Comparison of ENCODE assay signal across 9 mouse cellular contexts in the genomic region with DNA sequence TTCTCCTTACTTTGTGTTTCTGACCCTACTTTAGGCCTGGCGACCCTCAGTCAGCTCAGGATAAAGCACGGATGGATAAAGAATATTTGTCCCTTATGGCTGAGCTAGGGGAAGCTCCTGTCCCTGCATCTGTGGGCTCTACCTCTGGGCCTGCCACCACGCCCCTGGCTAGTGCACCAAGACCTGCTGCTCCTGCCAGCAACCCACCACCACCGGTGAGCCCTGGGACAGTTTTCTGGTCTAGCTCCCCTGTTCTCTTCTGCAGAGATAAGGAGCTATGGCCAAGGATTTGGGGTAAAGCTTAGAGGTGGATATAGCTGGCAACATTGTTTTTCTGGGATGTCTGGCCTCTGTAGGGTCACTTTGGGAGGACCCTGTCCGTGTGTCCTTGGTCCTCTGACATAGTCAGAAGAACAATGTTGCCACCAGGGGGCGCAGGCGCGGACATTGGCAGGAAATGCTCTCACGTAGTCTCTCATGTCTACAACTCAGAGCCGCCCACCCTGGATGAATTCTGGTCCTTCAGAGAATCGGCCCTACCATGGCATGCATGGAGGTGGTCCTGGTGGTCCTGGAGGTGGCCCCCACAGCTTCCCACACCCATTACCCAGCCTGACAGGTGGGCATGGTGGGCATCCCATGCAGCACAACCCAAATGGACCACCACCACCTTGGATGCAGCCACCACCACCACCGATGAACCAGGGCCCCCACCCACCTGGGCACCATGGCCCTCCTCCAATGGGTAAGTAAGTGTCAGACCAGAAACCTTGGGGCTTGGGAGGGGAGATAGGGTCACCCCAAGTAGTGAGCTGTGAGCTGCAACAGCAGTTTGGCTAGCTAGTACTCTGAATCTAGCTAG. TPM values are rescaled to one million over a fixed set of nuclear protein-coding genes. Genes with fewer than 3 reads are reported as not detected.
DNase-seq lines count a peak whose midpoint lies in the region; ATAC-seq and TF ChIP-seq lines count a peak whose summit lies in the region.
"Had no signal": no experiment of that assay in that cellular context is flagged by ENCODE, and none has a peak within 500 bp of the region (broad histone marks: within the 10 kb centered on the region; RNA-seq: fewer than 3 reads in every experiment).

No protein-coding gene starts in this region.

- DNase-seq in CD4-positive helper T cell, adult 2 months (ENCODE audit: low read depth, low spot score), result peak; percentile 80
- DNase-seq in adrenal gland, postnatal 36 days, result peak; percentile 88 to 92
- peak; percentile 75 to 95 for DNase-seq in kidney, postnatal 36 days
- peak; percentile 88 for DNase-seq in liver, postnatal 0 days
- peak; percentile 81 for DNase-seq in thymus, postnatal 0 days (ENCODE audit: low spot score)

- H3K4me1 ChIP-seq in embryonic fibroblast, embryonic 13.5 days (ENCODE audit: control insufficient read depth, insufficient read depth, low read length), result peaks cover 7% of the 10 kb centered on the region
- peaks cover 32% of the 10 kb centered on the region for H3K4me1 ChIP-seq in heart, embryonic 15.5 days (replicated peaks)
- H3K4me1 ChIP-seq in liver, postnatal 0 days (ENCODE audit: insufficient read depth), result no peaks in the 10 kb centered on the region
- H3K4me1 ChIP-seq in neural tube, embryonic 15.5 days, result peaks cover 22% of the 10 kb centered on the region
- H3K4me1 ChIP-seq: embryonic facial prominence, embryonic 12.5 days had no signal

- peaks cover 98% of the 10 kb centered on the region for H3K36me3 ChIP-seq in heart, embryonic 15.5 days
- peaks cover 98% of the 10 kb centered on the region for H3K36me3 ChIP-seq in liver, postnatal 0 days (replicated peaks; ENCODE audit: insufficient read depth, low read length)
- peaks cover 84% of the 10 kb centered on the region for H3K36me3 ChIP-seq in neural tube, embryonic 15.5 days

- H3K4me3 ChIP-seq in embryonic fibroblast, embryonic 13.5 days (ENCODE audit: insufficient read depth, low read length), result no peak overlapping the region
- no peak overlapping the region for H3K4me3 ChIP-seq in heart, embryonic 15.5 days
- no peak overlapping the region for H3K4me3 ChIP-seq in liver, postnatal 0 days (ENCODE audit: low read depth, low read length)
- no peak overlapping the region for H3K4me3 ChIP-seq in neural tube, embryonic 15.5 days (replicated peaks)
- H3K4me3 ChIP-seq: embryonic facial prominence, embryonic 12.5 days had no signal

- no peak for TF ChIP-seq POLR2A in embryonic fibroblast, embryonic 13.5 days (IDR thresholded peaks at IDR 0.05; ENCODE audit: low read depth, low read length)

- 60% methylated on average over 12 of the region's 12 CpGs for WGBS in heart, embryonic 15.5 days
- WGBS in liver, postnatal 0 days (ENCODE audit: insufficient replicate concordance), result 60% methylated on average over 12 of the region's 12 CpGs
- 71% methylated on average over 12 of the region's 12 CpGs for WGBS in neural tube, embryonic 15.5 days

- H3K27ac ChIP-seq in embryonic fibroblast, embryonic 13.5 days (ENCODE audit: insufficient read depth, low read length), result no peak overlapping the region
- peak overlapping the region; percentile 31 for H3K27ac ChIP-seq in heart, embryonic 15.5 days
- H3K27ac ChIP-seq in liver, postnatal 0 days (ENCODE audit: low read depth), result no peak overlapping the region
- H3K27ac ChIP-seq in neural tube, embryonic 15.5 days (replicated peaks), result no peak overlapping the region
- H3K27ac ChIP-seq: embryonic facial prominence, embryonic 12.5 days had no signal

- H3K9ac ChIP-seq in heart, embryonic 15.5 days, result no peak overlapping the region
- no peak overlapping the region for H3K9ac ChIP-seq in liver, postnatal 0 days (replicated peaks)
- no peak overlapping the region for H3K9ac ChIP-seq in neural tube, embryonic 15.5 days (replicated peaks)
- H3K9ac ChIP-seq: embryonic facial prominence, embryonic 12.5 days had no signal

- peak; percentile 67; the same call in 1 of the 2 replicates for TF ChIP-seq CTCF in embryonic fibroblast, embryonic 13.5 days (IDR thresholded peaks at IDR 0.05; ENCODE audit: borderline replicate concordance, insufficient read depth, low read length)
- peak; percentile 87 for TF ChIP-seq CTCF in liver, postnatal 0 days (IDR thresholded peaks at IDR 0.05; ENCODE audit: low read depth)

- no peak for TF ChIP-seq EP300 in liver, postnatal 0 days (IDR thresholded peaks at IDR 0.05; ENCODE audit: low read depth)

- no peak overlapping the region for H3K4me2 ChIP-seq in heart, embryonic 15.5 days
- no peak overlapping the region for H3K4me2 ChIP-seq in liver, postnatal 0 days (ENCODE audit: low read depth, low read length)
- H3K4me2 ChIP-seq in neural tube, embryonic 15.5 days, result no peak overlapping the region
- H3K4me2 ChIP-seq: embryonic facial prominence, embryonic 12.5 days had no signal

- H3K9me3 ChIP-seq in heart, embryonic 15.5 days (replicated peaks), result no peaks in the 10 kb centered on the region
- H3K9me3 ChIP-seq in liver, postnatal 0 days (ENCODE audit: low read length), result no peaks in the 10 kb centered on the region
- no peaks in the 10 kb centered on the region for H3K9me3 ChIP-seq in neural tube, embryonic 15.5 days (replicated peaks)
- H3K9me3 ChIP-seq: embryonic facial prominence, embryonic 12.5 days had no signal

- H3K27me3 ChIP-seq in heart, embryonic 15.5 days, result no peaks in the 10 kb centered on the region
- no peaks in the 10 kb centered on the region for H3K27me3 ChIP-seq in liver, postnatal 0 days (ENCODE audit: insufficient read depth, low read length)
- no peaks in the 10 kb centered on the region for H3K27me3 ChIP-seq in neural tube, embryonic 15.5 days (replicated peaks)
- H3K27me3 ChIP-seq: embryonic facial prominence, embryonic 12.5 days had no signal

- ATAC-seq in heart, embryonic 15.5 days (replicated peaks; ENCODE audit: insufficient number of reproducible peaks, insufficient read depth, low FRiP score, low read depth), result 0 out of 2 replicates have a peak, but pooled peaks have one; percentile 20
- ATAC-seq in liver, postnatal 0 days, result peak; percentile 55
- 0 out of 2 replicates have a peak, but pooled peaks have one; percentile 4 for ATAC-seq in neural tube, embryonic 15.5 days (ENCODE audit: low FRiP score)

RNA-seq across cellular contexts. Expression of a gene that starts 10.3 kb away (rescaled TPM):
- total RNA-seq in adrenal gland, postnatal 36 days (2021), result 100 to 1,000 TPM; 169 to 224 TPM
- polyA plus RNA-seq in embryonic fibroblast, embryonic 13.5 days (2011; ENCODE audit: insufficient read length, low read depth, missing spikeins), result 186 and 226 TPM in 2 replicates
- polyA plus RNA-seq in heart, embryonic 15.5 days (2015; fragmentation: Nextera tagmentation; extraction: Ambion mirVana), result 79.0 and 98.4 TPM in 2 replicates
- polyA plus RNA-seq in liver, postnatal 0 days (2015; fragmentation: Nextera tagmentation; extraction: Ambion mirVana), result 34.6 and 35.7 TPM in 2 replicates
- 88.7 and 104 TPM in 2 replicates for polyA plus RNA-seq in neural tube, embryonic 15.5 days (2015; fragmentation: Nextera tagmentation; extraction: Ambion mirVana)
- polyA plus RNA-seq in thymus, postnatal 0 days (2015; fragmentation: Nextera tagmentation; extraction: Ambion mirVana), result 104 and 126 TPM in 2 replicates

RNA-seq across cellular contexts. Expression of a gene that starts 10.4 kb away (rescaled TPM):
- 100 to 1,000 TPM in 1 of 2 experiments, 10 to 100 TPM in 1; 75.6 to 124 TPM for total RNA-seq in adrenal gland, postnatal 36 days (2021)
- 0.38 and 0.91 TPM in 2 replicates for polyA plus RNA-seq in embryonic fibroblast, embryonic 13.5 days (2011; ENCODE audit: insufficient read length, low read depth, missing spikeins)
- 282 and 297 TPM in 2 replicates for polyA plus RNA-seq in heart, embryonic 15.5 days (2015; fragmentation: Nextera tagmentation; extraction: Ambion mirVana)
- polyA plus RNA-seq in liver, postnatal 0 days (2015; fragmentation: Nextera tagmentation; extraction: Ambion mirVana), result 2.5 and 8.9 TPM in 2 replicates
- 7.5 and 12.0 TPM in 2 replicates for polyA plus RNA-seq in neural tube, embryonic 15.5 days (2015; fragmentation: Nextera tagmentation; extraction: Ambion mirVana)
- polyA plus RNA-seq in thymus, postnatal 0 days (2015; fragmentation: Nextera tagmentation; extraction: Ambion mirVana), result 4.2 and 6.3 TPM in 2 replicates

RNA-seq across cellular contexts. Expression of a gene that starts 25.4 kb away (rescaled TPM):
- total RNA-seq in adrenal gland, postnatal 36 days (2021), result 10 to 100 TPM; 28.7 to 34.4 TPM
- polyA plus RNA-seq in embryonic fibroblast, embryonic 13.5 days (2011; ENCODE audit: insufficient read length, low read depth, missing spikeins), result 1.8 and 2.3 TPM in 2 replicates
- 54.8 TPM in 2 replicates for polyA plus RNA-seq in heart, embryonic 15.5 days (2015; fragmentation: Nextera tagmentation; extraction: Ambion mirVana)
- polyA plus RNA-seq in liver, postnatal 0 days (2015; fragmentation: Nextera tagmentation; extraction: Ambion mirVana), result 90.7 and 93.5 TPM in 2 replicates
- 197 and 217 TPM in 2 replicates for polyA plus RNA-seq in neural tube, embryonic 15.5 days (2015; fragmentation: Nextera tagmentation; extraction: Ambion mirVana)
- 195 and 206 TPM in 2 replicates for polyA plus RNA-seq in thymus, postnatal 0 days (2015; fragmentation: Nextera tagmentation; extraction: Ambion mirVana)

RNA-seq across cellular contexts. Expression of a gene that starts 32.8 kb away (rescaled TPM):
- 10 to 100 TPM; 29.9 to 32.2 TPM for total RNA-seq in adrenal gland, postnatal 36 days (2021)
- 18.0 and 24.3 TPM in 2 replicates for polyA plus RNA-seq in embryonic fibroblast, embryonic 13.5 days (2011; ENCODE audit: insufficient read length, low read depth, missing spikeins)
- polyA plus RNA-seq in heart, embryonic 15.5 days (2015; fragmentation: Nextera tagmentation; extraction: Ambion mirVana), result 12.6 and 17.9 TPM in 2 replicates
- polyA plus RNA-seq in liver, postnatal 0 days (2015; fragmentation: Nextera tagmentation; extraction: Ambion mirVana), result 5.6 and 5.7 TPM in 2 replicates
- polyA plus RNA-seq in neural tube, embryonic 15.5 days (2015; fragmentation: Nextera tagmentation; extraction: Ambion mirVana), result 21.9 and 22.2 TPM in 2 replicates
- polyA plus RNA-seq in thymus, postnatal 0 days (2015; fragmentation: Nextera tagmentation; extraction: Ambion mirVana), result 49.6 and 57.3 TPM in 2 replicates

RNA-seq across cellular contexts. Expression of a gene that starts 39.0 kb away (rescaled TPM):
- 10 to 100 TPM; 48.7 to 56.3 TPM for total RNA-seq in adrenal gland, postnatal 36 days (2021)
- polyA plus RNA-seq in embryonic fibroblast, embryonic 13.5 days (2011; ENCODE audit: insufficient read length, low read depth, missing spikeins), result 36.1 and 37.5 TPM in 2 replicates
- 36.1 and 50.6 TPM in 2 replicates for polyA plus RNA-seq in heart, embryonic 15.5 days (2015; fragmentation: Nextera tagmentation; extraction: Ambion mirVana)
- 10.0 and 11.1 TPM in 2 replicates for polyA plus RNA-seq in liver, postnatal 0 days (2015; fragmentation: Nextera tagmentation; extraction: Ambion mirVana)
- polyA plus RNA-seq in neural tube, embryonic 15.5 days (2015; fragmentation: Nextera tagmentation; extraction: Ambion mirVana), result 71.4 and 71.6 TPM in 2 replicates
- 54.0 and 54.2 TPM in 2 replicates for polyA plus RNA-seq in thymus, postnatal 0 days (2015; fragmentation: Nextera tagmentation; extraction: Ambion mirVana)

Comparison
In these comparisons a context has a peak if more than half of its experiments do, and no peak if none do; other contexts are left out.
1. ATAC-seq: peak in every context shown above with its lines; median percentile 55 in liver, postnatal 0 days; 20 in heart, embryonic 15.5 days; 4 in neural tube, embryonic 15.5 days.
2. RNA of a gene that starts 10.4 kb away (polyA plus RNA-seq): 282 to 297 TPM in heart, embryonic 15.5 days; 7.5 to 12.0 TPM in neural tube, embryonic 15.5 days, 4.2 to 6.3 TPM in thymus, postnatal 0 days, 2.5 to 8.9 TPM in liver, postnatal 0 days and 0.38 to 0.91 TPM in embryonic fibroblast, embryonic 13.5 days; every median in the first group is over 10 times any median in the second.
3. RNA of a gene that starts 25.4 kb away (polyA plus RNA-seq): 197 to 217 TPM in neural tube, embryonic 15.5 days, 195 to 206 TPM in thymus, postnatal 0 days, 90.7 to 93.5 TPM in liver, postnatal 0 days and 54.8 TPM in heart, embryonic 15.5 days; 1.8 to 2.3 TPM in embryonic fibroblast, embryonic 13.5 days; every median in the first group is over 10 times any median in the second.
4. Peak in every context shown above with its lines, with median percentiles within 50 percentile points of each other: DNase-seq.